Mouse (Mus musculus) right cerebral cortex, postnatal 10 days (tissue): ENCODE results near the gene Gm20388.
A peak's percentile ranks its signal among the peaks of the same experiment; 100 is the strongest.
"Not testable (repeated sequence)": the region's sequence is repeated elsewhere in the genome, so short reads cannot be mapped to it uniquely, and the experiment has no call there.

ENCODE experiments used
- DNase-seq, 2 experiments: peaks; one replicate each; pipeline ENCODE4 v3.0.0; 2021; ENCODE audit warnings: low spot score in 2 of 2

The Gm20388 gene

GRCm38 (mm10) chr8:123950077-123950802 lies 4039.6 kb downstream of the Gm20388 start:
- DNase-seq = peak; percentile 52 to 54

GRCm38 (mm10) chr8:123953686-123954085 lies 4043.0 kb downstream of the Gm20388 start:
- no peak for DNase-seq

- no peak for DNase-seq
These were observed 4043.6 kb downstream of the Gm20388 start for GRCm38 (mm10) chr8:123954246-123954645.

- peak; percentile 62 to 64 for DNase-seq
These were observed 4047.5 kb downstream of the Gm20388 start for GRCm38 (mm10) chr8:123958130-123958529.

- DNase-seq = no peak
These were observed 4048.8 kb downstream of the Gm20388 start for GRCm38 (mm10) chr8:123959473-123959872.

GRCm38 (mm10) chr8:123960056-123960455 lies 4049.4 kb downstream of the Gm20388 start:
- no peak for DNase-seq

GRCm38 (mm10) chr8:123960556-123960955 lies 4049.9 kb downstream of the Gm20388 start:
- DNase-seq = not testable (repeated sequence)

GRCm38 (mm10) chr8:123961371-123961770 lies 4050.7 kb downstream of the Gm20388 start:
- DNase-seq = no peak

GRCm38 (mm10) chr8:123966896-123967295 lies 4056.3 kb downstream of the Gm20388 start:
- no peak for DNase-seq

- DNase-seq = no peak
These were observed 4062.9 kb downstream of the Gm20388 start for GRCm38 (mm10) chr8:123973495-123973894.

GRCm38 (mm10) chr8:123977499-123977898 lies 4066.9 kb downstream of the Gm20388 start:
- DNase-seq = no peak

GRCm38 (mm10) chr8:123978166-123978838 lies 4067.7 kb downstream of the Gm20388 start:
- peak in 1 of 2 experiments; percentile 44 for DNase-seq

GRCm38 (mm10) chr8:123978926-123979325 lies 4068.3 kb downstream of the Gm20388 start:
- no peak for DNase-seq

- no peak for DNase-seq
These were observed 4069.6 kb downstream of the Gm20388 start for GRCm38 (mm10) chr8:123980239-123980638.

- DNase-seq = peak; percentile 57 to 66
These were observed 4071.0 kb downstream of the Gm20388 start for GRCm38 (mm10) chr8:123981674-123982073.

- DNase-seq = peak; percentile 41 to 49
These were observed 4071.7 kb downstream of the Gm20388 start for GRCm38 (mm10) chr8:123982291-123982793.

- DNase-seq = peak; percentile 82 to 84
These were observed 4072.3 kb downstream of the Gm20388 start, which contains the start of gene Abcb10 for GRCm38 (mm10) chr8:123982826-123983400. Gene Abcb10 (minus strand): TSS chr8:123983122.

- no peak for DNase-seq
These were observed 4078.0 kb downstream of the Gm20388 start for GRCm38 (mm10) chr8:123988605-123989038.

- no peak for DNase-seq
These were observed 4078.5 kb downstream of the Gm20388 start for GRCm38 (mm10) chr8:123989128-123989527.

GRCm38 (mm10) chr8:123990277-123991049 lies 4079.8 kb downstream of the Gm20388 start:
- DNase-seq = no peak

- no peak for DNase-seq
These were observed 4081.9 kb downstream of the Gm20388 start for GRCm38 (mm10) chr8:123992587-123992986.

GRCm38 (mm10) chr8:123993597-123993996 lies 4083.0 kb downstream of the Gm20388 start:
- DNase-seq = no peak
